Mouse (Mus musculus) forebrain, postnatal 0 days (tissue): ENCODE data around the gene Fabp6. TPM values are rescaled to one million over a fixed set of nuclear protein-coding genes. Genes with fewer than 3 reads are reported as not detected.
A peak's percentile ranks its signal among the peaks of the same experiment; 100 is the strongest.

Experiments
- ATAC-seq: fragments of 200-750 bp; cut with Nextera tagmentation; 2 replicates; pipeline ENCODE4 v1.8.0; 2017; ENCODE audit warnings: mild to moderate bottlenecking, moderate library complexity
- DNase-seq: peaks from one replicate; pipeline ENCODE4 v3.0.0-alpha.2; 2015
- H3K27ac ChIP-seq: fragments of 300-500 bp; sonication (generic); 2 replicates; pipeline ENCODE4 v1.5.1; 2014; ENCODE audit warnings: low read depth, mild to moderate bottlenecking, antibody characterized with exemption, low read length, moderate library complexity, mixed read lengths
- H3K27me3 ChIP-seq: fragments of 300-500 bp; sonication (generic); 2 replicates; pipeline ENCODE4 v1.6.1; 2014; ENCODE audit warnings: mild to moderate bottlenecking, low read length, mixed read lengths; ENCODE audit not compliant: insufficient read depth
- H3K36me3 ChIP-seq: fragments of 300-500 bp; sonication (generic); 2 replicates; pipeline ENCODE4 v1.6.1; 2014; ENCODE audit warnings: mild to moderate bottlenecking, moderate library complexity; ENCODE audit not compliant: insufficient read depth
- H3K4me1 ChIP-seq: fragments of 300-500 bp; sonication (generic); 2 replicates; pipeline ENCODE4 v1.6.1; 2014; ENCODE audit warnings: antibody characterized with exemption; ENCODE audit not compliant: insufficient read depth
- H3K4me2 ChIP-seq: fragments of 300-500 bp; sonication (generic); 2 replicates; pipeline ENCODE4 v1.6.1; 2014; ENCODE audit warnings: low read depth, mild to moderate bottlenecking, moderate library complexity
- H3K4me3 ChIP-seq: fragments of 300-500 bp; sonication (generic); 2 replicates; pipeline ENCODE4 v1.5.1; 2014; ENCODE audit warnings: low read depth, low read length, mixed read lengths
- H3K9ac ChIP-seq: fragments of 300-500 bp; sonication (generic); 2 replicates; pipeline ENCODE4 v1.6.1; 2014; ENCODE audit warnings: mild to moderate bottlenecking
- H3K9me3 ChIP-seq: fragments of 300-500 bp; sonication (generic); 2 replicates; pipeline ENCODE4 v1.6.1; 2016; ENCODE audit warnings: low read length
- CTCF ChIP-seq: sonication (generic); IDR thresholded peaks from 2 replicates; pipeline ENCODE4 v1.5.1; 2016; ENCODE audit warnings: antibody characterized with exemption, control low read depth, low read depth
- WGBS: fragments of 180-500 bp; shearing (Covaris S2); extraction: QIAGEN DNeasy Blood & Tissue Kit; methylation state at CpG from one replicate; pipeline ENCODE4 v1.1.7; 2014; 5-methylcytosine and 5-hydroxymethylcytosine counted together
- polyA plus RNA-seq: library from polyadenylated mRNA; unstranded; fragments of >200 nt; fragmentation: Nextera tagmentation; extraction: Ambion mirVana; gene quantifications from 2 replicates; pipeline ENCODE4 v1.2.1, GENCODE M21; 2015
- total RNA-seq: library from RNA; depleted of rRNA; stranded (reverse); fragments of >200 nt; gene quantifications from 2 replicates; pipeline ENCODE4 v1.2.3, GENCODE M21; 2014

The Fabp6 gene
- total and polyA plus RNA-seq, 2 experiments from 2014 or later = not detected

- no peaks in the 10 kb centered on the region for H3K36me3 ChIP-seq
- no peak for ATAC-seq
- no peak for TF ChIP-seq CTCF
- no peaks in the 10 kb centered on the region for H3K4me1 ChIP-seq
- 92% methylated on average over 2 of the region's 2 CpGs for WGBS
- H3K9ac ChIP-seq = no peak overlapping the region
- no peak overlapping the region for H3K4me3 ChIP-seq
- H3K27ac ChIP-seq = no peak overlapping the region
- DNase-seq = no peak
- H3K4me2 ChIP-seq = no peak overlapping the region
- no peaks in the 10 kb centered on the region for H3K27me3 ChIP-seq
- H3K9me3 ChIP-seq = no peaks in the 10 kb centered on the region
Observed at GRCm38 (mm10) chr11:43604207-43604606, 2.9 kb upstream of the Fabp6 start.

GRCm38 (mm10) chr11:43589530-43590072 lies 11.7 kb downstream of the Fabp6 start:
- peaks cover 5% of the 10 kb centered on the region for H3K36me3 ChIP-seq
- no peak for TF ChIP-seq CTCF
- H3K9me3 ChIP-seq = no peaks in the 10 kb centered on the region
- H3K4me2 ChIP-seq = no peak overlapping the region
- no peak overlapping the region for H3K9ac ChIP-seq
- DNase-seq (no peak), ATAC-seq (peak; percentile 59; the same call in 1 of the 2 replicates)
- no peaks in the 10 kb centered on the region for H3K27me3 ChIP-seq
- WGBS = 72% methylated on average over 6 of the region's 6 CpGs
- H3K27ac ChIP-seq = no peak overlapping the region
- H3K4me3 ChIP-seq = no peak overlapping the region
- H3K4me1 ChIP-seq = no peaks in the 10 kb centered on the region

GRCm38 (mm10) chr11:43586324-43587090 lies 14.8 kb downstream of the Fabp6 start, which contains the start of gene 4933415A04Rik:
Gene 4933415A04Rik, plus strand, starts transcription at chr11:43587040.
- H3K9me3 ChIP-seq = no peaks in the 10 kb centered on the region
- peak; percentile 70 for TF ChIP-seq CTCF
- ATAC-seq = no peak

GRCm38 (mm10) chr11:43585211-43586005 lies 15.9 kb downstream of the Fabp6 start:
- no peak for DNase-seq
- no peak for ATAC-seq
- Histone ChIP-seq H3K9ac (no peak overlapping the region), H3K4me3 (no peak overlapping the region), H3K27me3 (no peaks in the 10 kb centered on the region), H3K9me3 (no peaks in the 10 kb centered on the region), H3K4me1 (no peaks in the 10 kb centered on the region), H3K4me2 (no peak overlapping the region), H3K27ac (no peak overlapping the region), H3K36me3 (peaks cover 5% of the 10 kb centered on the region)
- 90% methylated on average over 22 of the region's 22 CpGs for WGBS
- TF ChIP-seq CTCF = no peak

More at GRCm38 (mm10) chr11:43586324-43587090, 14.8 kb downstream of the Fabp6 start, which contains the start of gene 4933415A04Rik:
- no peak within 1 kb of the TSS for H3K4me2 ChIP-seq
- H3K27ac ChIP-seq = no peak within 1 kb of the TSS
- no peak within 1 kb of the TSS for H3K9ac ChIP-seq
- no peaks in the 10 kb centered on the region for H3K4me1 ChIP-seq
- no peak within 1 kb of the TSS for H3K4me3 ChIP-seq
- H3K36me3 ChIP-seq = peaks cover 5% of the 10 kb centered on the region
- H3K27me3 ChIP-seq = no peaks in the 10 kb centered on the region
- WGBS = 67% methylated on average over 7 of the region's 7 CpGs
- peak; percentile 62 for DNase-seq

- Histone ChIP-seq H3K9ac (no peak overlapping the region), H3K9me3 (no peaks in the 10 kb centered on the region), H3K4me2 (no peak overlapping the region), H3K36me3 (no peaks in the 10 kb centered on the region), H3K4me3 (no peak overlapping the region), H3K27me3 (no peaks in the 10 kb centered on the region), H3K27ac (no peak overlapping the region), H3K4me1 (peaks cover 9% of the 10 kb centered on the region; the same call in 1 of the 2 replicates)
- WGBS = 60% methylated on average over 11 of the region's 11 CpGs
- TF ChIP-seq CTCF = no peak
- no peak for ATAC-seq
- no peak for DNase-seq
Observed at GRCm38 (mm10) chr11:43577713-43578478, 23.4 kb downstream of the Fabp6 start.

GRCm38 (mm10) chr11:43575376-43576151 lies 25.8 kb downstream of the Fabp6 start:
- peak; percentile 19 for DNase-seq
- H3K9ac ChIP-seq = 0 out of 2 replicates have a peak overlapping the region, but pooled peaks have one; percentile 6
- no peak for TF ChIP-seq CTCF

More at GRCm38 (mm10) chr11:43575376-43576151, 25.8 kb downstream of the Fabp6 start:
- Histone ChIP-seq H3K4me2 (no peak overlapping the region), H3K27ac (no peak overlapping the region), H3K27me3 (no peaks in the 10 kb centered on the region), H3K4me1 (peaks cover 9% of the 10 kb centered on the region; the same call in 1 of the 2 replicates), H3K4me3 (no peak overlapping the region), H3K9me3 (no peaks in the 10 kb centered on the region), H3K36me3 (no peaks in the 10 kb centered on the region)
- WGBS = 11% methylated on average over 9 of the region's 9 CpGs
- ATAC-seq = peak; percentile 70
